Mouse (Mus musculus) adrenal gland, postnatal 4 days (tissue): ENCODE measurements at regions not wholly inside any gene's neighbourhood (a gene's known extent, or its start where the extent isn't known, plus 50 kb on each side); places are given as distances from the start of the nearest gene placed in this dataset.

ENCODE experiments used
- DNase-seq, 2 experiments: peaks; one replicate each; pipeline ENCODE4 v3.0.0; 2021 to 2022; ENCODE audit warnings: low spot score in 2 of 2, mixed read lengths in 2 of 2

DNA sequence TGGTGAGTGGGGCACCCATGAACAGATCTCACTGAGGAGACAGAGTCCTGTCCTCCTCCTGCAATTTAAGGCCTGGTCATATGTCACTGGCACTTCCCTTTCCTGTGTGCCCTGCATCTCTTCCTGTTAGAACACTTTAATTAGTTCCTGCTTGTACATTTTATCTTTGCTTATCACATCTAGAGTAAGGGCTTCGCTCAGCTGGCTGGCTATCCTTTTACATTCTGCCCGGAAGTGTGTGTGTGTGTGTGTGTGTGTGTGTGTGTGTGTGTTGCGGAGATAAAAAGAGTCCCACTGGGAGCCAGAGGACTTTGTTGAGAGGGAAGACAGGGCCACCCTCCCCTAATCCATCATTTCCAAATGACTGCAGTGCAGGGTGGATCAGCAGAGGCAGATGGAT is 238.6 kb downstream of the Gadd45g start:
- no peak for DNase-seq

DNA sequence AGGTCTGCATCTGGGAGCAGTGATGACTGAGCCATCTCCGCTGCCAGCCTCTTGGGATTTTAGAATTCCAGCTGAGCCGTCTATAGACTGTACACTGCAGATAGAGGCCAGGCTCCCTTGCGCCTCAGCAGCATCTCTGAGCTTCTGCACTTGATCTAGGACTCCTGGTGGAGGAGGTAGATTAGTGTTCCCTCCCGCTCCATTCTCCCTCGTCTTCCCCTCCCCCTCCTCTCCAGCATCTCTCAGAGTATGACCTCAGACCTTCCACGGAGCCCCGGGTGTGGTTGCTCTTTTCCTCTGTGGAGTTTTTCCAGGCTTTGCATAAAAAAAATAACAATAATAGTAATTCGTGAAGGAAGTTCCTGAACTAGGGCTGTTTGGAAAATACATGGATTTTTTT is 241.8 kb downstream of the Gadd45g start:
- no peak for DNase-seq

DNA sequence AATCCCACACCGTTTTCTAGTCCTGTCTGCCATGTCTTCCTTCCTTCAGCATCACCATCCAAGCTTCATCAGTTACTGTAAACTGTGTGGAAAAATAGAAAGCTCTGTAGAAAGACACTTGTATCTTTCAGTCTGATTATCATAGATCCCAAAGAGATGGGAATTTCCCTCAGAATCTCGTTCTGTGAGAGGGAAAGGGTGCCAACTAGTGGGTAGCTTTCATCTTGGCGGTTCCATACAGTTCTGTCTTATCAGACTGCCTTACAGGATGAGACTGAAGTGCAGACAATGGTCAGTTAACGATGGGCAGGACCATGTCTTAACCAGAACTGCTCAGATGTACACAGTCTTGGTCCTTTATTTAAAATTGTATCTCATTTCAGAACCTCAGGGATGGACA is 243.9 kb downstream of the Gadd45g start:
- no peak for DNase-seq

DNA sequence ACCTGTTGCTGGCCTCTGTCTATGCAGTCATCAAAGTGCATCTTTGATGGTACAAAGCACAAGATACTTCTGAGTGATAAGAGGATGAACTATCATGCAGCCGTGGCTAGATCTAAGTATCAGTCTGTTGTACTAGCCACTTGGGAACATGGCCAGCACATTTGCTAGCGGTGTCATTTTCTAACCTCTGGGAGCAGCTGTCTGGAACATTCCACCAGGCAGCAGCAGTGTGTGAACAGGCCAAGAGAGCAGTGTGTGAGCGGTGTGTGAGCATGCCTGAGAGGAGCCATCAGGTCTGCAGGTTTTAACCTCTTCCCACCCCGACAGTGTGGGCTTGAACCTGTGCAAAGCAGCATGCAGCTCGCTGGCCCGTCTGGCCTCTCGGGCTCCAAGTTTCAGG is 248.3 kb downstream of the Gadd45g start:
- no peak for DNase-seq

DNA sequence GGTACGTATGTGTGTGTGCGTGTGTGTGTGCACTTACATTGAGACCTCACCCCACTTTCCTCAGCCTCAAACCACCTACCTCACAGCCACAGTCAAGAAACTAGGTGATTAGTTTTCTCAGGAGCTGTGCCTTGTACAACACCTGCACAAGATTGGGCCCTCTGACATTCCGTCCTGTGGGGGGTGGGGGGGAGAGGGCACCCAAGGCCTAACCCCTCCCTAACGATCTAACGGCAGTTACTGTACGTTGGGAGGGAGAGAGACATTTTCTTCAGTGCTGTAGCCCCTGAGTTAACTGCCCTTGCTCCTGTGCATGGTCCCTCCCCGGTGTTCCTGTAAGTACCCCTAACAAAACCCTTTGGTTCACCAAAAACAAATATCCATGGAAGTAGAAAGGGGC is 250.0 kb downstream of the Gadd45g start:
- no peak for DNase-seq

DNA sequence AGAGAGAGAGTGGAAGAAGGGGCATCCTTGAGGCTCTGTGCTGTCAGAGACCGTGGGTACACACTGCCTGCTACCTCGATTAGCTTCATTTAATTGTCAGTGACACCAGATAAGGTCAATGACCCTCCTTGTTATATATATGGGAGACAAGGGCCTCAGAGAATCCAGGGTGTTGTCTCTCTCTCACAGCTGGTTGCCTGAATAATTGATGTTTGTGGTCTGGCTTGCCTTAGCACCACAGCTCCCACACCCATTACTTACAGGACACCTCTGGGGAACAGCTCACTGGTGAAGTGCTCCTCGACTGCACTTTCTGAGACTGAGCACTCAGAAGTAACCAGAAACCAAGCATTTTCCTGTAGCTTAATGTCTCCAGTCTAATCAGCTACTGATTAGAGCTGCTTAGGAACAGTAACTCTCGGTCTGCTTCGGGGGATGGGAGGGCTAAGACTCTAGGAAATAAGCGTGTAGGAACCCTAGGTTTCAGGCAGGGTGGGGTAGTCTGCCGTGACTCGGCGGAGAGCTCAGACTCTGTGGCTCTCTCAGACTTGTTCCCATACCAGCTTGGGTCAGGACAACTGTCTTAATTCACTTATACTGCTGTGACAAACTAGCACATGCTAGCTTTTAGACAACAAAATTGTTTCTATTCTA is 259.6 kb downstream of the Gadd45g start:
- no peak for DNase-seq

DNA sequence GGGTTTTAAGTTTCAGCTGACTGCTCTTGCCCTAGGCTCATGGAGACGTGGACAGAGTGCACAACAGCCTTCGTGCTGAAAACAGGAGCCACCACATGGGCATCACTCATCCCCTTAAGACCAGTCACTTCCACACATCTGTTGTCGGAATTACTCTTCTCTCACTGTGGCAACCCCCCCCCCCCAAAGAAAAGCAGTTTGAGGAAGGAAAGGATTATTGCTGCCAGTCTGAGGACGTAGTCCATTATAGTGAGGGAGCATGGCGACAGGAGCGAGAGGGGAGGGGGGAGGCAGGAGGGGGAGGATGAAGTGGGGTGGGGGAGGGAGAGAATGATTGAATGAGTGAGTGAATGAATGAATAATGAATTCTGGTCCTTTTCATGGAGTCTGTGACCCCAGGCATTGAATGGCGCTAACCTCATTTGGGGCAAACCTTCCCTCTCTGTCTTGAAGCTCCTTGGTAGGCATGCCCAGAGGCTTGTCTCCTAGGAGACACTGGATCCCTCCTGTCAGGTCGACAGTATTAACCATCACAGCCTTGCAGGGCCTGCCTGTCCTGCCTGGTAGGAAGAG is 262.0 kb downstream of the Gadd45g start:
- DNase-seq = no peak

DNA sequence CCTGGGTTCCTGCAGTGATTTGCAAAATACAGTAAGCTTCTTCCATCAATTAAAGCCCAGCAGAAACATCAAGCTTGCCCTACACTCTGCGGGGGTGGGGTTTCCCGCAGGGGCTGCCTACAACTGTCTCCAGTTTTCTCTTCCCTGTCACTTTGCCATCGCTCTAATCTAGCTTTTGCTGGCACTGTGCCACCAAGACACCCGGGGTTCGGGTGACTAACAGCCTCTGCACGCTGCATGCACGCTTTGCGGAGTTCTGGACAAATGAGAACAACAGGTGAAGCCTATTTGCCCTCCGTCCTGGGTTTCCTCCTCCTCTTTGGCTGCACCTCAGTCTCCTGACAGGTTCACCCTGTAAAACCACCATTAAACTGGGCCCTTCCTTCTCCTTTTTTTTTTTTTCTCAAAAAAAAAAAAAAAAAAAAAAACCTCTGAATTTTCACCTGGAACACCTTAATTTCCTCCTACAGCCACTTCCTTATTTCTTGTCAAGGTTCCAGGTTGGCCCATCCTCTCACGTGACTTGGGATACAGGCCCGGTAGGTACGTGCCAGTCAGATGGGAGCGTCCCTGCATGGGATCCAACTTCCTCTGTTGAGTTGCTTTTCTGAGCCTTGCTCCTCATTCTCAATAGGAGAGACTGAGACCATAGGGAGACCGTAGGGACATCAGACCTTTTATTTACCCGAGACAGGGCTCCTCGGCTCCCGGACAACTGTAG is 262.7 kb downstream of the Gadd45g start:
- DNase-seq = no peak

DNA sequence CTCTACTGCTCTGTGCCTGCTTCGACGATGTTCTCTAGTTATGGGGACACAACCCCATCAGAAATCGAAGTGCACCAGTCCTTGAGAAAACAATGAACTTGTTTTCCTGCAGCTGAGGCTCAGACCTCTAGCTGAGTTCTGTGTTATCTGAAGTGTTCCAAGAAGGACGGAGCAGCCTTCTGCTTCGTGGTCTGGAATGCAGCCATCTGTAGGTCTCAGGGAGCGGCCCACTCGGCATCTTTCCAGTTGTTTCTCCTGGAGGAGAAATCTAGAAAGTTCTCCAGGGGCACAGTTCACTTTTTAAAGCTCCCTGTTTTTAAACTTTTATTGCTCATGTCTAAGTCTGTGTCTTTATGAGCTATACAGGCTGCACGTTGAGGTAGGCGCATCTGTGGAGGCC is 264.3 kb downstream of the Gadd45g start:
- DNase-seq = no peak

DNA sequence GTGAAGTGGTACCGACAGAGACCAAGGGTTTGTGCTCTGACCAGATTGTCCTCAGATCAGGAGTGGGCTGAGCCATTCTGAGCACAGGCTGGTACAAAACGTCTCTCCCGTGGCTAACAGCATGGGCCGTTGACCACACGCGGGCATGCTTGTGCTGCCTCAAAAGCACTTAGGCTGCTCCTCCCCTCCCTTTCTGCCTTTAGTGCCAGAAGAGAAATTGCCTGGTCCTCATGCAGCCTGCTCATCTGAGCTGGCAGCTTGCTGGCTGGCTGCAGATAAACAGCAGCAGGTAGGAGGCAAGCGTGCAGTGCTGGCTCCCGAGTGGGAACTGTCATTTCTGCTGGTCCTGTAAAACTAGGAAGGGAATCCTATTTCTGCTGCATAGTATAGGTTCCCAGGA is 267.1 kb downstream of the Gadd45g start:
- no peak for DNase-seq

DNA sequence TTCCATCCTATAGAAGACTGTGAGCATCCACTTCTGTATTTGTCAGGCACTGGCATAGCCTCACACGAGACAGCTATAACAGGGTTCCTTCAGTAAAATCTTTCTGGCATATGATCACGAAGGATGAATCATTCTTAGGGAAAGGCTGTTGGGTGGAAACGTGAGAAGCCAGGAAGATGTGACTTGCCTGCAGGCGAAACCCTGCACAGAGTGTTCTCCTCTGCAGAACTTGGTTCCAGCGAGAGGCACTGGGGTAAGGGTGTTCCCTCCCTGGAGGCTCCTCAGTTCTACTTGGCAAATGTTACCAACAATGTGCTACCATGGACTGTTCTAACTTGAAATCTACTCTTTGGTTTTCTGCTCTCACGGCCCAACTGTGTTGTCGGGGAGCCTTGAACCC is 268.0 kb downstream of the Gadd45g start:
- DNase-seq = no peak

DNA sequence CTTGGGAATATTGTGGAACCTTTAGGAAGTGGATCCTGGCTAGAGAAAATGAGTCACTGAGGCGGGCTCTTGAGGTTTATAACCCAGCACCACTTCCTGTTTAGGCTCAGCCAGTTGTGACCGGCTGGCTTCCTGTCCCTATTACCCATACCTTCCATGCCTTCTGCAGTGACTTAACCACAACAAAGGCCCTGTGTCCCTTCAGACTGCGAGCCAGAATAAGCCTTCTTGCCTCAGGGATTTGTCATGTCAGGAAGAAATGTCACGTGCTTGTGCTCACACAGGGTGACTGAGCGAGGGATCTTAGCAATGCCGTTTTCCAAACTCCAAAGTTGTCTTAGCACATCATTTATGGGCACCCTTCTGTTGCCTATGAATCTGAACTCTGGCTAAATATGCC is 268.5 kb downstream of the Gadd45g start:
- no peak for DNase-seq

DNA sequence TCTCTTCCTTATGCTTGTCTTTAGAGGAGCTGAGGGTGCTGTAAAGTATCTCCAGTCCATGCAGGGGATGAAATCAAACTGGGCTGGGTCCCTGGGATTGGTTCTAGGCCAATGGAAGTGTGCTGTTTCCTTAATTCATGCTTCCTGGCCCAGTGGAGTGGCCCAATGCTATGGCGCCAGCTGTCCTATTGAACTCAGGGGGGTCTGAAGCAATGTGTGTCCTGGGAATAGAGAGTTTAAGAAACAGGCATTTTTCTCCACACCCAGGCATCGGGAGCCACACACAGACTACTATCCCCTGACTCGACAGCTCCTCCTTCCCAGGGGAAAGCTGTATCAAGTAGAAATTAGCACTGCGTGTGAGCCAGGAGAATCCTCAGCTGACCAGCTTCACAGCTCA is 269.8 kb downstream of the Gadd45g start:
- no peak for DNase-seq

DNA sequence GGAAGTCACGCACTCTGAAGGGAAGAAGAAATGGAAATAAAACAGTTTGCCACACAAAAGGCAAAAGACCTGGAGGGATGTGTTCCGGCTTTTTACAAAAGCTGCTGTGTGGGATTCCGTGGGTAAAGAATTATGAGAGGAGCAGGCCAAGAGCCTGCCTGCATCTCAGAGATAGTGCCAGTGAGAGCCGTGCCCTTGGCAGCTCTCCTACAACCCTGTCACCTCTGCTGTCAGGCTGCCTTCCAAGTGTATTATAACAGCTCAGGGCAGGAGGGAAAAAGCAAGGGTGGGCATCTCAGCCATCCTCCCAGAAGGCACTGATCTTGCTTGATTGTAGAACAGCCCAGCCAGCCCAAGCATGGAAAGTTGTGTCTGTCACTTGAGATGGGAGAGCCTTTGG is 270.3 kb downstream of the Gadd45g start:
- no peak for DNase-seq

DNA sequence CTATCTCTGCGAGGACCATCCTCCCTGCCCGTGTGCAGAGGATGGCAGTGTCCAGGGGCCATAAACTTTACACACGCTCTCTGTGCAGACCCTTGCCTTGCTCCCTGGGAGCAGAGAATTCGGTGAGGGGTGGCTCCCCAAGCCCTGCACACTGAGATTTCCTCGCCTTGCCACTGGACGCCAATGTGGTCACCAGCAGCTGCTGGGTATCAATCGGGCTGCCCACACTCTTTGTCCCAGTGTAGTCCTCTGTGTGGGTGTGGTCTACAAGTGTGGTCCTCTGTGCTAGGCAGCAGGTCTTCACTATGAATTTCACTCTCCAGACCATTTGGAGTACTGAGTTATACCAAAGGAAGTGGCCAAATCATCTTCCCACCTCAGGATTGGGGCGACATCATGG is 274.3 kb downstream of the Gadd45g start:
- no peak for DNase-seq

DNA sequence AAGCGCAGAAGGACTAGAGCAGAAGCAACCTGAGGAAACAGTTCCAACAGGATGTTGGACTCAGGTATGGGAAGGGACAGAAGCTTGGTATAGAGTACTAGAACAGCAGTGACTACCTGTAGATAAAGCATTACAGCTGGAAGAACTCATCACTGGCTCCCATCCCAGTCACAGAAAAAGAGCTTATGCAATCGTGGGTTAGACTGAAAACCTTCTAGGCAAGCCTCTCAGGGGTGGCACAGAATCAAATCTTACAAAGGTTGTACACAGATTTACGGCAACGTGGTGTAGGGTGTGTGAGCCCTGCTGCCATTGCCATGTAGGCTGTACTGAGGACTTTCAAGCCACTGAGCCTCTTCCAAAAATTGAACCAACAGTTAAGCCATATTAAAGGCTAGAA is 278.6 kb downstream of the Gadd45g start:
- DNase-seq = no peak

DNA sequence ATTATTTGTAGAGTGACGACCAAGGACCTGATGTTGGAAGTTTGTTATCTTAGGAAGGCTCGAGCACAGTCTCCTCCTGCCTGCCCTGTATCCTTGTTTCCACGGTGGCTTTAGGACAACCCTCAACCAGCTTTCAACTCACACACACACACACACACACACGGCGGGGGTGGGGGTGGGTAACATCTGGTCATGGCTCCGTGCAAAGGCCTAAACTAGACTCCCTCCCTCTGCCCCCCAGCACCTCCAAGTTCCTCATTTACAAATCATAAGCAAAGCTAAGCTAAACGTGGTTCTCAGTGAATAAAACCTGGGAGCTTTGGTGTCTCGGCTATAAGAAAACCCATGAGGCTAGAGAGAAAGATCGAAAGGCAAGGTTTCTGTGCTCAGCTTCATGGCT is 281.3 kb downstream of the Gadd45g start:
- no peak for DNase-seq

DNA sequence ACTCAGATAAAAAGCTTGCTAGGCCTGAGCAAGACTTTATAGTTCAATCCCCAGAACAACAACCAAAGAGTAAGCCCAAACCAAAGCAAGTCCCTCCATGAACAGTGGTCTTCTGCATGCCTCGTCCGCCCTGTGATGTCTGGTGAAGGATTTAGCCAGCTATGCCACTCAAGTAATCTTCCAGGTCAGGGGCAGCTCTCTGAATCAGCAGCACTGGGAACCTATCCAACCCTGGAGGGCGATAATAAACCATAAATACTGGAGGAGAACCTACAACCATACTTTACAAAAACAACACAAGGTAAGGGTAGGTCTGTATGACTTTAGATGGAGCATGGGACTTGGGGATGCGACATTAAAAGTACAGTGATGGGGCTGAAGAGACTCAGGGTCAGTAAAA is 283.0 kb downstream of the Gadd45g start:
- no peak for DNase-seq

DNA sequence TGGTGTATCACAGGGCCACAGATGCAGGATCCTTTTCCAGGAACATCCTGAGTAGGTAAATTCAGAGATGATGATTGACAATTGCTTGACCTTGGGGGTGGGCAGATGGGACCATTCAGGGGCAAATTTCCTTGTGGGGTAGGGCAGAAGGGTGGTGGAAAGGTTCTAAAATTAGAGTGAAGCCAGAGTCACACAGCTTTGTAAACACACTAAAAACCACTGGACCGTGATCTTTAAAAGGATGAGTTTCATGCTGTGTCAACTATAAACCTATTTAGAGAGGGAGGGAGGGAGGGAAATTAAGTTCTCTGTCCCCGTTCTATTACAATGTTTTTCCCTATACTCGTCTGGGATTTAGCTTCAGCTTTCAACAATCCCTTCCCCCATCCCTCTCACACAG is 286.7 kb downstream of the Gadd45g start:
- DNase-seq = no peak

DNA sequence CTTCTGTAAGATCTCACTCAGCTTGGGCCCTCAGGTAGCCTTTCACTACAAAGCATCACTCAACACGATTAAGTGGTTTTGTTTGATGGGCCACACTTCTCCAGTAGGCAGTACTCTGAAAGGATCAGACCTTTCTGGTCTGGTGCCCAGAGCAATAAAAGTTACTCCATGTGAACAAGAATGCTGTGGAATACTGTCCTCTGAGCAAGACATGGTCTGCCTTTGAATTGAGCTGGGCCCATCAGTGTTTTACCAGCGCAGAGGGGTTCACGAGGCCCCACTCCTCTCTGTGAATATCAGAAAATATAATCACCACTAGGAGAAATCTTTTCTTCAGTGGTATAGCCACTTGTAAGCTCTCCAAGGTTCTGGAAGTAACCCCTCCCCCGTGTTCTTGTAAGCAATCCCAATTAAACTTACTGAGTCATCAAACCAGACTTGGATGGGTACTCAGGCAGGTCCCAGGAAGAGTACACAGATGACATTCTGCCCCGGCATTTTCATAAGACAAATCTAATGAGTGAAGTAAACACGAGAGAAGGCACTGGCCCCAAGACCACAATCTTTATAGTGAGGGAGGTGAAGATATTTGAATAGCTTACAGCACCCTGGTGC is 292.0 kb downstream of the Gadd45g start:
- DNase-seq = no peak

DNA sequence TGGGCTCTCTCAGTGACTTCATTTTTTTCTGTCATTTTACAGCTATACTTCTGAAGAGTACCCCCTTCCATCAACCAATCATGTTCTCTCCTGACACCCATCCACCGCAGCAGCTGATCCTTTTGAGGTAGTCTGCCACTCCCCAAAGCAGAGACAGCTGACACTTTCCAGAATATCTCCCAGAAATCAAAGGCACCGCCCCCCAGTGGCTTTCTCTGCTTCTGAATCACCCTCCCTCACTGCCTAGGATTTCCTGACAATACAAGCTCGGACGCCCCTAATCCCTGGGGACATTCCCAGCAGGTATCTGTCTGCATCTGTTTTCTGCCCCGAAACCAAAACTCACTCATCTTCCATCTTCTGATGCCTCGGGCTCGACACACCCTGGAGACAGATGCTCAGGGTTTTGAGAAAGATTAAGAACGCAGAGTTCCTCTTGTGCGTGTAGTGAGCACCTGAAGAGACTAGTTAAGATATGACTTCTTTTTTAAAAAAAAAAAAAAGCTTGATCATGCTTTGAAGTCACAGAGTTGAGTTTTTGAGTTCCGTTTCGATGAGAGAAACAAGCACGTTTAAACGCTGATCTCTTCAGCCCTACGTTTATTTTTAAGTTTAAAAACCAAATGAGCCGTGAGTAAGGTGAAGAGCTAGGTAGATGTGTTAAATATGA is 292.8 kb downstream of the Gadd45g start:
- no peak for DNase-seq

DNA sequence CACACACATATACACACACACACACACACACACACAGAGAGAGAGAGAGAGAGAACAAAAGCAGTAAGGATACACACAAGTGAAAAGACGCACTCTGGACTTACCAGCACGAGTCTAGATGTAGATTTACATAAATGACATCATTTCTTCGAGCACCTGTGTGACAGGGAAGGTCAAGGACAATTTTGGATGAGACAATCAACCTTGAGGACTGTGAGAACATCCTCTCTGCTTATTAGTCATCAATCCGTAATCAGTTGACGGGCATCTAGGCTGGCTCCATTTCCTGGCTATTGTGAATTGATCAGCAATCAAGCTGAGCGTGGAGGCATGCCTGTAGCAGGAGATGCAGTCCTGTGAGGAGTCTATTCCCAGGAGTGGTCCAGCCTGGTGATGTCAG is 293.7 kb downstream of the Gadd45g start:
- no peak for DNase-seq
